Mouse (Mus musculus) heart, embryonic 13.5 days (tissue): Measurements from ENCODE around the gene Tfcp2l1. TPM values are rescaled to one million over a fixed set of nuclear protein-coding genes. Genes with fewer than 3 reads are reported as not detected.

Experiments used
- ATAC-seq: fragments of 200-750 bp; cut with Nextera tagmentation; 2 replicates; pipeline ENCODE4 v1.8.0; 2017; ENCODE audit warnings: moderate TSS enrichment; ENCODE audit not compliant: insufficient number of reproducible peaks, low FRiP score, low TSS enrichment; ENCODE audit errors: extremely low read depth
- H3K27ac ChIP-seq: fragments of 300-500 bp; sonication (generic); replicated peaks from 2 replicates; pipeline ENCODE4 v1.5.1; 2015; ENCODE audit warnings: moderate library complexity, mild to moderate bottlenecking, inconsistent platforms
- H3K27me3 ChIP-seq: fragments of 300-500 bp; sonication (generic); replicated peaks from 2 replicates; pipeline ENCODE4 v1.6.1; 2015; ENCODE audit warnings: mild to moderate bottlenecking, inconsistent platforms
- H3K36me3 ChIP-seq: fragments of 300-500 bp; sonication (generic); 2 replicates; pipeline ENCODE4 v1.6.1; 2015; ENCODE audit warnings: mild to moderate bottlenecking, inconsistent platforms
- H3K4me1 ChIP-seq: fragments of 300-500 bp; sonication (generic); 2 replicates; pipeline ENCODE4 v1.6.1; 2015; ENCODE audit warnings: inconsistent platforms
- H3K4me2 ChIP-seq: fragments of 300-500 bp; sonication (generic); 2 replicates; pipeline ENCODE4 v1.6.1; 2015; ENCODE audit warnings: inconsistent platforms, mild to moderate bottlenecking, moderate library complexity
- H3K4me3 ChIP-seq: fragments of 300-500 bp; sonication (generic); 2 replicates; pipeline ENCODE4 v1.5.1; 2015; ENCODE audit warnings: moderate library complexity, mild to moderate bottlenecking, inconsistent platforms
- H3K9ac ChIP-seq: fragments of 300-500 bp; sonication (generic); 2 replicates; pipeline ENCODE4 v1.6.1; 2015; ENCODE audit warnings: inconsistent platforms, mild to moderate bottlenecking, moderate library complexity
- H3K9me3 ChIP-seq: fragments of 300-500 bp; sonication (generic); 2 replicates; pipeline ENCODE4 v1.6.1; 2016; ENCODE audit warnings: inconsistent platforms
- WGBS: fragments of 180-500 bp; shearing (Covaris S2); methylation state at CpG from one replicate; pipeline ENCODE4 v1.1.7; 2015; ENCODE audit warnings: mixed read lengths; 5-methylcytosine and 5-hydroxymethylcytosine counted together
- polyA plus RNA-seq: library from polyadenylated mRNA; unstranded; fragments of >200 nt; fragmentation: Nextera tagmentation; extraction: Ambion mirVana; gene quantifications from 2 replicates; pipeline ENCODE4 v1.2.1, GENCODE M21; 2015

Gene Tfcp2l1
- polyA plus RNA-seq, 1 experiment from 2014 or later = 2.0 TPM

- ATAC-seq = no peak
Measured at GRCm38 (mm10) chr1:118660880-118661465, 33.2 kb downstream of the Tfcp2l1 start.

GRCm38 (mm10) chr1:118663062-118663461 is 35.3 kb downstream of the Tfcp2l1 start:
- H3K27me3 ChIP-seq = no peaks in the 10 kb centered on the region
- no peaks in the 10 kb centered on the region for H3K9me3 ChIP-seq
- 34% methylated on average over 1 of the region's 1 CpGs for WGBS
- no peak overlapping the region for H3K4me3 ChIP-seq
- no peaks in the 10 kb centered on the region for H3K36me3 ChIP-seq
- no peak overlapping the region; the same call in 1 of the 2 replicates for H3K27ac ChIP-seq
- H3K9ac ChIP-seq = no peak overlapping the region
- H3K4me1 ChIP-seq = peaks cover 42% of the 10 kb centered on the region
- ATAC-seq = no peak
- H3K4me2 ChIP-seq = no peak overlapping the region

More at GRCm38 (mm10) chr1:118660880-118661465, 33.2 kb downstream of the Tfcp2l1 start:
- Histone ChIP-seq H3K9ac (no peak overlapping the region), H3K9me3 (no peaks in the 10 kb centered on the region), H3K4me1 (peaks cover 44% of the 10 kb centered on the region), H3K27me3 (no peaks in the 10 kb centered on the region), H3K4me2 (no peak overlapping the region), H3K27ac (peak overlapping the region; percentile 43; the same call in 1 of the 2 replicates), H3K36me3 (no peaks in the 10 kb centered on the region), H3K4me3 (no peak overlapping the region)
- 25% methylated on average over 3 of the region's 3 CpGs for WGBS

GRCm38 (mm10) chr1:118667536-118667935 is 39.8 kb downstream of the Tfcp2l1 start:
- Histone ChIP-seq H3K36me3 (no peaks in the 10 kb centered on the region), H3K4me2 (no peak overlapping the region), H3K27ac (no peak overlapping the region), H3K9ac (no peak overlapping the region), H3K9me3 (no peaks in the 10 kb centered on the region), H3K4me1 (peaks cover 9% of the 10 kb centered on the region), H3K4me3 (no peak overlapping the region), H3K27me3 (no peaks in the 10 kb centered on the region)
- no peak for ATAC-seq

GRCm38 (mm10) chr1:118672196-118672595 is 44.5 kb downstream of the Tfcp2l1 start:
- no peaks in the 10 kb centered on the region for H3K36me3 ChIP-seq
- no peak overlapping the region for H3K27ac ChIP-seq
- H3K4me1 ChIP-seq = no peaks in the 10 kb centered on the region
- H3K9ac ChIP-seq = no peak overlapping the region
- H3K4me2 ChIP-seq = no peak overlapping the region
- 69% methylated on average over 8 of the region's 8 CpGs for WGBS
- H3K9me3 ChIP-seq = no peaks in the 10 kb centered on the region
- H3K4me3 ChIP-seq = no peak overlapping the region
- no peaks in the 10 kb centered on the region for H3K27me3 ChIP-seq
- ATAC-seq = no peak

GRCm38 (mm10) chr1:118674176-118674575 is 46.4 kb downstream of the Tfcp2l1 start:
- no peak for ATAC-seq

GRCm38 (mm10) chr1:118681980-118682379 is 54.2 kb downstream of the Tfcp2l1 start:
- Histone ChIP-seq H3K9me3 (peaks cover 4% of the 10 kb centered on the region; the same call in 1 of the 2 replicates), H3K27me3 (no peaks in the 10 kb centered on the region), H3K4me3 (no peak overlapping the region), H3K4me1 (no peaks in the 10 kb centered on the region), H3K4me2 (no peak overlapping the region), H3K27ac (no peak overlapping the region), H3K9ac (no peak overlapping the region), H3K36me3 (no peaks in the 10 kb centered on the region)
- no peak for ATAC-seq
- 69% methylated on average over 1 of the region's 1 CpGs for WGBS

More at GRCm38 (mm10) chr1:118674176-118674575, 46.4 kb downstream of the Tfcp2l1 start:
- H3K9ac ChIP-seq = no peak overlapping the region
- no peak overlapping the region for H3K4me3 ChIP-seq
- no peak overlapping the region for H3K4me2 ChIP-seq
- H3K4me1 ChIP-seq = no peaks in the 10 kb centered on the region
- no peaks in the 10 kb centered on the region for H3K36me3 ChIP-seq
- H3K27ac ChIP-seq = no peak overlapping the region
- 73% methylated on average over 4 of the region's 4 CpGs for WGBS
- H3K27me3 ChIP-seq = no peaks in the 10 kb centered on the region
- no peaks in the 10 kb centered on the region for H3K9me3 ChIP-seq

GRCm38 (mm10) chr1:118683686-118684085 is 55.9 kb downstream of the Tfcp2l1 start:
- no peak for ATAC-seq
- WGBS = 61% methylated on average over 4 of the region's 4 CpGs
- H3K9ac ChIP-seq = no peak overlapping the region
- no peaks in the 10 kb centered on the region for H3K4me1 ChIP-seq
- no peaks in the 10 kb centered on the region for H3K36me3 ChIP-seq
- H3K4me2 ChIP-seq = no peak overlapping the region
- no peak overlapping the region for H3K4me3 ChIP-seq
- H3K9me3 ChIP-seq = peaks cover 4% of the 10 kb centered on the region; the same call in 1 of the 2 replicates
- H3K27me3 ChIP-seq = no peaks in the 10 kb centered on the region
- no peak overlapping the region for H3K27ac ChIP-seq

GRCm38 (mm10) chr1:118687726-118688125 is 60.0 kb downstream of the Tfcp2l1 start:
- H3K36me3 ChIP-seq = no peaks in the 10 kb centered on the region
- H3K4me3 ChIP-seq = no peak overlapping the region
- no peaks in the 10 kb centered on the region for H3K9me3 ChIP-seq
- no peaks in the 10 kb centered on the region for H3K27me3 ChIP-seq
- 79% methylated on average over 10 of the region's 10 CpGs for WGBS
- peaks cover 10% of the 10 kb centered on the region for H3K4me1 ChIP-seq
- H3K9ac ChIP-seq = no peak overlapping the region
- ATAC-seq = no peak
- H3K4me2 ChIP-seq = no peak overlapping the region
- no peak overlapping the region for H3K27ac ChIP-seq

GRCm38 (mm10) chr1:118689830-118690229 is 62.1 kb downstream of the Tfcp2l1 start:
- 27% methylated on average over 5 of the region's 5 CpGs for WGBS
- H3K27ac ChIP-seq = peak overlapping the region; percentile 53; the same call in 1 of the 2 replicates
- no peak overlapping the region for H3K4me3 ChIP-seq
- no peaks in the 10 kb centered on the region for H3K27me3 ChIP-seq
- H3K9me3 ChIP-seq = no peaks in the 10 kb centered on the region
- peaks cover 10% of the 10 kb centered on the region for H3K4me1 ChIP-seq
- H3K36me3 ChIP-seq = no peaks in the 10 kb centered on the region
- ATAC-seq = no peak; the same call in 1 of the 2 replicates
- no peak overlapping the region for H3K9ac ChIP-seq
- H3K4me2 ChIP-seq = no peak overlapping the region

- WGBS = 70% methylated on average over 2 of the region's 2 CpGs
- no peak overlapping the region for H3K4me2 ChIP-seq
- peaks cover 10% of the 10 kb centered on the region for H3K4me1 ChIP-seq
- no peak overlapping the region for H3K27ac ChIP-seq
- no peak overlapping the region for H3K9ac ChIP-seq
- no peak overlapping the region for H3K4me3 ChIP-seq
- H3K36me3 ChIP-seq = no peaks in the 10 kb centered on the region
- H3K27me3 ChIP-seq = no peaks in the 10 kb centered on the region
- H3K9me3 ChIP-seq = no peaks in the 10 kb centered on the region
- no peak for ATAC-seq
Measured at GRCm38 (mm10) chr1:118694436-118694835, 66.7 kb downstream of the Tfcp2l1 start.

- no peaks in the 10 kb centered on the region for H3K4me1 ChIP-seq
- no peak overlapping the region for H3K4me2 ChIP-seq
- H3K27me3 ChIP-seq = no peaks in the 10 kb centered on the region
- no peak overlapping the region for H3K9ac ChIP-seq
- no peak for ATAC-seq
- 61% methylated on average over 6 of the region's 6 CpGs for WGBS
- no peak overlapping the region for H3K4me3 ChIP-seq
- H3K9me3 ChIP-seq = no peaks in the 10 kb centered on the region
- H3K27ac ChIP-seq = no peak overlapping the region
- H3K36me3 ChIP-seq = no peaks in the 10 kb centered on the region
Measured at GRCm38 (mm10) chr1:118697906-118698305, 70.2 kb downstream of the Tfcp2l1 start.
